Mouse (Mus musculus): ENCODE measurements around the gene Kcnk4. TPM values are rescaled to one million over a fixed set of nuclear protein-coding genes. Genes with fewer than 3 reads are reported as not detected.

Kcnk4 gene
- polyA plus RNA-seq, 1 experiment from 2014 or later, result 0.30 TPM

GRCm38 (mm10) chr19:6968491-6969271 is 34.4 kb upstream of the Kcnk4 start:
- DNase-seq (ENCODE audit: low spot score) (peak; percentile 47), ATAC-seq (peak; percentile 12)
- TF ChIP-seq EP300 (IDR thresholded peaks at IDR 0.05) (no peak), CTCF (IDR thresholded peaks at IDR 0.05) (no peak)
- Histone ChIP-seq H3K4me2 (replicated peaks; ENCODE audit: low read depth, low read length) (peak overlapping the region; percentile 80), H3K9ac (replicated peaks; ENCODE audit: low read depth) (peak overlapping the region; percentile 60), H3K4me1 (ENCODE audit: insufficient read depth, low read depth, low read length) (peaks cover 21% of the 10 kb centered on the region), H3K4me3 (ENCODE audit: low read depth, low read length) (peak overlapping the region; percentile 67), H3K9me3 (ENCODE audit: low read length) (no peaks in the 10 kb centered on the region), H3K27ac (ENCODE audit: low read length) (peak overlapping the region; percentile 39), H3K27me3 (replicated peaks; ENCODE audit: insufficient read depth, low read length) (no peaks in the 10 kb centered on the region), H3K36me3 (ENCODE audit: insufficient read depth, low read length) (peaks cover 12% of the 10 kb centered on the region; the same call in 1 of the 2 replicates)
- 5% methylated on average over 15 of the region's 15 CpGs for WGBS

DNA sequence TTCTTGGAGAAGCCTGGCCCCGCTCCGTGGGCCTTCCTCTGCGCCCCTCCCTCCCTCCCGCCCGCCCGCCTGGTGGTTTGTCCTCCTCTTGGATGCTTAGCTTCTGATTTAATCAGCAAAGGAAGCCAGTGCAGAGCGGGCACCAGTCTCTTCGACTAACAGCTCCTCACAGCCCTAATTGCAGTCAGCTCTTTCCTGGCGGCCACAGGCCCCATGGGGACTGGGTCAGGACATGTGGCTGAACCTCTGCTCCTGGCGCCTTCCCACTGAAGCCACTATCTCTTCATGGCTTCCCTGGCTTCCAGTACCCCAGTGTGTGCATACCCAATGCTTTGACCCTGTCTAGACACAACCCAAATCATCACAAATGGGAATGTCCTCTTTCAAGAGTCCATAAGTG is 22.1 kb upstream of the Kcnk4 start:
- H3K36me3 ChIP-seq (ENCODE audit: insufficient read depth, low read length), result peaks cover 41% of the 10 kb centered on the region
- H3K9ac ChIP-seq (replicated peaks; ENCODE audit: low read depth), result no peak overlapping the region
- no peak overlapping the region for H3K4me3 ChIP-seq (ENCODE audit: low read depth, low read length)
- no peaks in the 10 kb centered on the region for H3K9me3 ChIP-seq (ENCODE audit: low read length)
- ATAC-seq (no peak), DNase-seq (ENCODE audit: low spot score) (no peak)
- H3K27me3 ChIP-seq (replicated peaks; ENCODE audit: insufficient read depth, low read length), result no peaks in the 10 kb centered on the region
- peaks cover 16% of the 10 kb centered on the region; the same call in 1 of the 2 replicates for H3K4me1 ChIP-seq (ENCODE audit: insufficient read depth, low read depth, low read length)
- 87% methylated on average over 10 of the region's 10 CpGs for WGBS
- H3K4me2 ChIP-seq (replicated peaks; ENCODE audit: low read depth, low read length), result no peak overlapping the region
- no peak for TF ChIP-seq EP300 (IDR thresholded peaks at IDR 0.05)
- no peak for TF ChIP-seq CTCF (IDR thresholded peaks at IDR 0.05)
- H3K27ac ChIP-seq (ENCODE audit: low read length), result no peak overlapping the region

DNA sequence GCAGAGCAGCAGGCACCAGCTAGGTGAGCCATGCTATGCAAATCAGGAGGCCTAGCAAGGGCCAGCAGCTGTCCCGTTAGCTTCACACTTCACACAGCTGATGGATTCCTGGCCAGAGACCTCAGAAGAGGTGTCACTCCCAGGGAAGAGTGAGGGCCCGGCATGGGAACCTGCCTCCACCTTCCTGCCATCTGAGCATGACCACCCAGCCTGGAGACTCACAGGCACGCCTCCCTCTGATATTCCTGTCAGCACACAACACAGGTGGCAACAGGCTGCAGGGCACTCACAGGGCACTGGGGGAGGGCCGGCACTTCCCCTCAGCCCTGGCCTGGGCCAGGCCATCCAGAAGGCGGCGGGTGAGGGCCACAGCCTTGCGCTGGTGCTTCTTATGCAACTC is 21.1 kb upstream of the Kcnk4 start:
- ATAC-seq (no peak), DNase-seq (ENCODE audit: low spot score) (no peak)
- H3K4me2 ChIP-seq (replicated peaks; ENCODE audit: low read depth, low read length), result no peak overlapping the region
- H3K36me3 ChIP-seq (ENCODE audit: insufficient read depth, low read length), result peaks cover 41% of the 10 kb centered on the region
- 78% methylated on average over 7 of the region's 7 CpGs for whole genome bisulfite sequencing
- H3K4me1 ChIP-seq (ENCODE audit: insufficient read depth, low read depth, low read length), result peaks cover 16% of the 10 kb centered on the region; the same call in 1 of the 2 replicates
- no peak overlapping the region for H3K9ac ChIP-seq (replicated peaks; ENCODE audit: low read depth)
- no peak overlapping the region for H3K27ac ChIP-seq (ENCODE audit: low read length)
- TF ChIP-seq EP300 (IDR thresholded peaks at IDR 0.05), result no peak
- TF ChIP-seq CTCF (IDR thresholded peaks at IDR 0.05), result no peak
- no peaks in the 10 kb centered on the region for H3K9me3 ChIP-seq (ENCODE audit: low read length)
- H3K4me3 ChIP-seq (ENCODE audit: low read depth, low read length), result no peak overlapping the region
- H3K27me3 ChIP-seq (replicated peaks; ENCODE audit: insufficient read depth, low read length), result no peaks in the 10 kb centered on the region

GRCm38 (mm10) chr19:6954046-6954445 is 19.7 kb upstream of the Kcnk4 start:
- Histone ChIP-seq H3K4me3 (ENCODE audit: low read depth, low read length) (no peak overlapping the region), H3K4me1 (ENCODE audit: insufficient read depth, low read depth, low read length) (peaks cover 16% of the 10 kb centered on the region; the same call in 1 of the 2 replicates), H3K27ac (ENCODE audit: low read length) (peak overlapping the region; percentile 99), H3K4me2 (replicated peaks; ENCODE audit: low read depth, low read length) (no peak overlapping the region), H3K36me3 (ENCODE audit: insufficient read depth, low read length) (peaks cover 32% of the 10 kb centered on the region), H3K9ac (replicated peaks; ENCODE audit: low read depth) (no peak overlapping the region), H3K27me3 (replicated peaks; ENCODE audit: insufficient read depth, low read length) (no peaks in the 10 kb centered on the region), H3K9me3 (ENCODE audit: low read length) (no peaks in the 10 kb centered on the region)
- ATAC-seq, result no peak
- TF ChIP-seq EP300 (IDR thresholded peaks at IDR 0.05), result no peak
- TF ChIP-seq CTCF (IDR thresholded peaks at IDR 0.05), result peak; percentile 74
- DNase-seq (ENCODE audit: low spot score), result peak; percentile 77
- WGBS, result 40% methylated on average over 9 of the region's 9 CpGs

DNA sequence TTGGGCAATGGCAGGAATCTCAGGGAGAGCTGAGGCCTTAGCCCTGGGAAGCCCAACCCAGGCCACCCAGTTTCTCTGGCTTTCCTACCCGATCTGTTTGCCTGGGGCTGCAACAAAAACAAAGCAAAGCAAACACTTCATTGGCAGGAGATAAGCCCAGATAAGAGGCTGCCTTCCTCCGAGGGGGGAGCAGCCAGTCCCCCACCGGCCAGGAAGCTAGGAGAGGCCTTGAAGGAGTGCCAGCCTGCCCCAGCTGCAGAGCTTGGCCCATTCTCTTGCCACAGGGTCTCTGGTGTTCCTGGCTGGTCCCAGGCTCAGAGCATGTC is 18.4 kb upstream of the Kcnk4 start:
- TF ChIP-seq CTCF (IDR thresholded peaks at IDR 0.05) (no peak), EP300 (IDR thresholded peaks at IDR 0.05) (peak; percentile 59)
- H3K27ac ChIP-seq (ENCODE audit: low read length), result peak overlapping the region; percentile 99
- peak overlapping the region; percentile 91 for H3K4me2 ChIP-seq (replicated peaks; ENCODE audit: low read depth, low read length)
- H3K9ac ChIP-seq (replicated peaks; ENCODE audit: low read depth), result peak overlapping the region; percentile 43
- no peaks in the 10 kb centered on the region for H3K27me3 ChIP-seq (replicated peaks; ENCODE audit: insufficient read depth, low read length)
- H3K9me3 ChIP-seq (ENCODE audit: low read length), result no peaks in the 10 kb centered on the region
- 6% methylated on average over 3 of the region's 3 CpGs for WGBS
- H3K4me1 ChIP-seq (ENCODE audit: insufficient read depth, low read depth, low read length), result peaks cover 16% of the 10 kb centered on the region; the same call in 1 of the 2 replicates
- DNase-seq (ENCODE audit: low spot score), result peak; percentile 91
- H3K36me3 ChIP-seq (ENCODE audit: insufficient read depth, low read length), result peaks cover 20% of the 10 kb centered on the region; the same call in 1 of the 2 replicates
- H3K4me3 ChIP-seq (ENCODE audit: low read depth, low read length), result peak overlapping the region; percentile 8; the same call in 1 of the 2 replicates
- peak; percentile 60 for ATAC-seq

GRCm38 (mm10) chr19:6951994-6952711 is 17.8 kb upstream of the Kcnk4 start:
- Histone ChIP-seq H3K9ac (replicated peaks; ENCODE audit: low read depth) (peak overlapping the region; percentile 72), H3K36me3 (ENCODE audit: insufficient read depth, low read length) (0 out of 2 replicates have a peak, but pooled peaks cover 16% of the 10 kb centered on the region), H3K9me3 (ENCODE audit: low read length) (no peaks in the 10 kb centered on the region), H3K27me3 (replicated peaks; ENCODE audit: insufficient read depth, low read length) (no peaks in the 10 kb centered on the region), H3K4me1 (ENCODE audit: insufficient read depth, low read depth, low read length) (peaks cover 16% of the 10 kb centered on the region; the same call in 1 of the 2 replicates), H3K27ac (ENCODE audit: low read length) (peak overlapping the region; percentile 99), H3K4me3 (ENCODE audit: low read depth, low read length) (peak overlapping the region; percentile 64), H3K4me2 (replicated peaks; ENCODE audit: low read depth, low read length) (peak overlapping the region; percentile 91)
- ATAC-seq (peak; percentile 71), DNase-seq (ENCODE audit: low spot score) (peak; percentile 93)
- WGBS, result under 1% methylated on average over 31 of the region's 31 CpGs
- TF ChIP-seq EP300 (IDR thresholded peaks at IDR 0.05) (no peak; the same call in 1 of the 2 replicates), CTCF (IDR thresholded peaks at IDR 0.05) (no peak)
